Mouse (Mus musculus) mesoderm, embryonic 11.5 days (tissue): Measurements from ENCODE around the gene Rdh9.
"Not testable (repeated sequence)": the region's sequence is repeated elsewhere in the genome, so short reads cannot be mapped to it uniquely, and the experiment has no call there.

Source experiments
- DNase-seq: peaks from one replicate; pipeline ENCODE4 v3.0.0-alpha.2; 2012; ENCODE audit warnings: low read depth, low spot score

The Rdh9 gene

GRCm38 (mm10) chr10:127755770-127756468 is 20.3 kb upstream of the Rdh9 start:
- DNase-seq: no peak

- DNase-seq: no peak
Measured at GRCm38 (mm10) chr10:127759181-127760110, 16.7 kb upstream of the Rdh9 start, which contains the start of the genes Rdh1 and Rdh16f1. TSS of gene Rdh1 (plus strand) at chr10:127759721. TSS of gene Rdh16f1 (plus strand) at chr10:127759787.

GRCm38 (mm10) chr10:127762926-127763325 is 13.3 kb upstream of the Rdh9 start:
- not testable (repeated sequence) for DNase-seq

- no peak for DNase-seq
Measured at GRCm38 (mm10) chr10:127763914-127764680, 12.1 kb upstream of the Rdh9 start.

GRCm38 (mm10) chr10:127766564-127766963 is 9.6 kb upstream of the Rdh9 start:
- no peak for DNase-seq

GRCm38 (mm10) chr10:127782321-127782720 is 6.1 kb downstream of the Rdh9 start:
- not testable (repeated sequence) for DNase-seq

- not testable (repeated sequence) for DNase-seq
Measured at GRCm38 (mm10) chr10:127785411-127785810, 9.2 kb downstream of the Rdh9 start.

- no peak for DNase-seq
Measured at GRCm38 (mm10) chr10:127799295-127799694, 23.1 kb downstream of the Rdh9 start.

GRCm38 (mm10) chr10:127800891-127801290 is 24.7 kb downstream of the Rdh9 start, which contains the start of gene Rdh16:
TSS of gene Rdh16 (plus strand) at chr10:127801152.
- DNase-seq: no peak

GRCm38 (mm10) chr10:127801612-127802011 is 25.4 kb downstream of the Rdh9 start:
- no peak for DNase-seq

GRCm38 (mm10) chr10:127802236-127802635 is 26.1 kb downstream of the Rdh9 start:
- no peak for DNase-seq

GRCm38 (mm10) chr10:127804416-127804815 is 28.2 kb downstream of the Rdh9 start:
- no peak for DNase-seq

GRCm38 (mm10) chr10:127815888-127816287 is 39.7 kb downstream of the Rdh9 start:
- no peak for DNase-seq

GRCm38 (mm10) chr10:127817268-127817910 is 41.2 kb downstream of the Rdh9 start:
- not testable (repeated sequence) for DNase-seq

GRCm38 (mm10) chr10:127821806-127822205 is 45.6 kb downstream of the Rdh9 start:
- not testable (repeated sequence) for DNase-seq

GRCm38 (mm10) chr10:127825386-127825785 is 49.2 kb downstream of the Rdh9 start:
- no peak for DNase-seq

- DNase-seq: no peak
Measured at GRCm38 (mm10) chr10:127829121-127829520, 52.9 kb downstream of the Rdh9 start.

- not testable (repeated sequence) for DNase-seq
Measured at GRCm38 (mm10) chr10:127834186-127834585, 58.0 kb downstream of the Rdh9 start.

GRCm38 (mm10) chr10:127835292-127835691 is 59.1 kb downstream of the Rdh9 start:
- DNase-seq: no peak

- DNase-seq: not testable (repeated sequence)
Measured at GRCm38 (mm10) chr10:127837793-127838192, 61.6 kb downstream of the Rdh9 start.

GRCm38 (mm10) chr10:127838539-127838938 is 62.4 kb downstream of the Rdh9 start:
- DNase-seq: no peak
